22 mouse cellular contexts compared by ENCODE assay signal in the genomic region with DNA sequence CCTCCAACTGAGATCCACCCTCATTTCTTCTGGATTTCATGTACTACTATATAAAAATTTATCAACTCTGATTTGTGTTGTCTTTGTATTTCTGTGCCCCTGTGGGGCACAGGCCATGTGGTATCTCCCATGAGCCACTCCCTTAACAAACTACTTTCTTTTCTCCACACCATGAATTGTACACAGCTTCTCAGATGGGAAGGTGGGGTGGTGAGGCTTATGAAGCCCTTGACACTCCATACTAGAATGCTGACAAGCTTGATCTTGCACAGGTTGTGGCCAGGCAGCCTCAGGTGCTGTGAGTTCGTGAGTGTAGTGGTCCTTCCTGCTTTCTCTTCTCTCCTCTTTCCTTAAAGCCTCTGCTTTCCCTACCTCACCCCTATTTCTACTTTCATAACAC.
"Had no signal": no experiment of that assay in that cellular context is flagged by ENCODE, and none has a peak within 500 bp of the region (broad histone marks: within the 10 kb centered on the region; RNA-seq: fewer than 3 reads in every experiment).

No protein-coding gene starts in this region.

- H3K36me3 ChIP-seq: limb, embryonic 12.5 days; limb, embryonic 15.5 days; midbrain, embryonic 12.5 days; midbrain, embryonic 15.5 days; neural tube, embryonic 12.5 days; neural tube, embryonic 15.5 days had no signal

- H3K27me3 ChIP-seq: limb, embryonic 12.5 days; limb, embryonic 15.5 days; midbrain, embryonic 12.5 days; midbrain, embryonic 15.5 days; neural tube, embryonic 12.5 days; neural tube, embryonic 15.5 days had no signal

- H3K27ac ChIP-seq: hindbrain, postnatal 0 days; limb, embryonic 12.5 days; limb, embryonic 15.5 days; liver, embryonic 14.5 days; macrophage; midbrain, embryonic 12.5 days; midbrain, embryonic 15.5 days; neural tube, embryonic 12.5 days; neural tube, embryonic 15.5 days had no signal

- H3K4me2 ChIP-seq: limb, embryonic 12.5 days; limb, embryonic 15.5 days; liver, embryonic 11.5 days; lung, embryonic 14.5 days; midbrain, embryonic 12.5 days; midbrain, embryonic 15.5 days; neural tube, embryonic 12.5 days; neural tube, embryonic 15.5 days had no signal

- H3K4me1 ChIP-seq: limb, embryonic 12.5 days; midbrain, embryonic 12.5 days; midbrain, embryonic 15.5 days; neural tube, embryonic 12.5 days; neural tube, embryonic 15.5 days had no signal

- H3K4me3 ChIP-seq: limb, embryonic 12.5 days; limb, embryonic 15.5 days; midbrain, embryonic 12.5 days; midbrain, embryonic 15.5 days; neural tube, embryonic 12.5 days; neural tube, embryonic 15.5 days had no signal

- DNase-seq: kidney, adult 18-20 months; kidney, postnatal 10 days; kidney, postnatal 4 days; left cerebral cortex, postnatal 4 days; liver, postnatal 0 days; lung, embryonic 14.5 days; right cerebral cortex, adult 18-20 months; right cerebral cortex, postnatal 14 days; right cerebral cortex, postnatal 4 days; thymus, adult 2 months; thymus, postnatal 14 days had no signal

- H3K9ac ChIP-seq: limb, embryonic 12.5 days; limb, embryonic 15.5 days; liver, embryonic 14.5 days; liver, postnatal 0 days; lung, embryonic 14.5 days; midbrain, embryonic 12.5 days; midbrain, embryonic 15.5 days; neural tube, embryonic 12.5 days; neural tube, embryonic 15.5 days had no signal

- ATAC-seq: hindbrain, postnatal 0 days; liver, postnatal 0 days; lung, postnatal 0 days; midbrain, embryonic 15.5 days had no signal

- H3K9me3 ChIP-seq: limb, embryonic 12.5 days; limb, embryonic 15.5 days; midbrain, embryonic 12.5 days; midbrain, embryonic 15.5 days; neural tube, embryonic 12.5 days; neural tube, embryonic 15.5 days had no signal
